Mouse (Mus musculus): ENCODE results near the gene 1700020A23Rik.

Gene 1700020A23Rik

DNA sequence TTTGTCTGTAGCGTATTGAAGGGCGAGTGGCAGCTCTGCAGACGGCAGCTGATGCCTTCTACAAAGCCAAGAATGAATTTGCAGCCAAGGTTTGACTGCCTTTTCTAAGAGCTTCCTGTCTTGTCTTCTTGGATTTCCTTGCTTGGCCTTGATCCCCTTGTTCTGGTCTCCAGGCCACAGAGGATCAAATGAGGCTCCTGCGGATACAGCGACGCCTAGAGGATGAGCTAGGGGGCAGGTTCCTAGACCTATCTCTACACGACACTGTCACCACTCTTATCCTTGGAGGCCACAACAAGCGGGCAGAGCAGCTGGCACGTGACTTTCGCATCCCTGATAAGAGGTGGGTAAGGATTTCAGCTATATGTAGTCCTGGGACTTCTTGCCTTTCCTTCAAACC, 37.1 kb downstream of the 1700020A23Rik start:
- in situ Hi-C loops (cut with MboI; ENCODE audit: low pct_unique_long_range_greater_than_20kb in 1 of 2, low sequenced_read_pairs in 2 of 2, unreplicated experiment in 1 of 2): no loop called here

DNA sequence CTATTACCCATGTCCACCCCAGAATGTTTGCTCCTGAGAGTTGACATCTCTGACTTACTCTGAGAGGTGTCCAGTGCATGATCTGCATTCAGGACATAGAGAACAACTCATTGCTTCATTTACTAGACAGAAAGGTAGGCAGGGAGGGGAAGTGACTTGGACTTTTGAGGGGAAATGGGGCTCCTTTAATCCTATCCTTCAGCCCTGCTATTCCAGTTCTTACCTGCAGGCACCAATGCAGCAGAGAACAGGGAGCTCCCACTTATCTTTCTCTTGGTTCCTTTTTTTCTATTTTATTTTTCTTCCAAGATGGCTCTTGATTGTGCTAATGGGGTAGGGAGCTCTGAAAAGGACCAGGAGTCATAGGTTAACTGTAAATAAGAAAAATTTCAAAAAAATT, 43.4 kb downstream of the 1700020A23Rik start:
- in situ Hi-C loops (cut with MboI; ENCODE audit: low pct_unique_long_range_greater_than_20kb in 1 of 2, low sequenced_read_pairs in 2 of 2, unreplicated experiment in 1 of 2): no loop called here

DNA sequence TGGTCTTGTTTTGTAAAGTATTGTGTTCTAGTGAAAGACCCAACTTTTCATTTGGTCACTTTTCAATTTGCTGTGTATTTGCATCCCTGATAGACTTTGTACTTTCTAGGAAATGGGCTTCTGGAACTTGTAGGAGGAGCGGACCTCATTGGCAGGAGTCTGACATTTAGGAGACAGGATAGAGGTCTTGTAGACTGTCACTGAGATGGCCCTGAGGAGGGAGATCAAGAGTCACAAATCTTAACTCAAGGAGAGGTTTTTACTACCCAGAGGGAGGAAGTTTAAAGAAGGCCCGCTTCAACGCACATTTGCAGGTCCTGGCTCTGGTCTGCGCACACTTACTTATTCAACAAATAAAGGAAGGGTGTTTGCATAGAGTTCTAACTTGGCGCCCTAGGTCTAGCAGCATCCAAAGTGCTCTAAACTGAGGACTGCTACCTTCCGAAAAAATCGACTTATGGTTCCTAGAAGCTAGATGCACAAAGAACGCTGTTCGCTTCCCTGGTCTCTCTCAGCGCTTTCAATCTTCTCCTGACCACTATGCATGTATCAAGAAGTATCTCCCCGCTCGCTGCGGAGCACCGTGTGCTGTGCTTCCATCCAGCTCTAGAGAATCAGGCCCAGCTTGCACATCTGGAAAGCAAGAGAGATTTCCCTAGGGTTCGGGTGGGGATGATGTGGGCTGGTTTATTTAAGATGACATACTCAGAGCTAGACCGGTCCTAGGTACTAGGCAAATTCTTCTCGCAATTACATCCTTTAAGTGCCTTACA, 44.1 kb downstream of the 1700020A23Rik start:
- in situ Hi-C loops (cut with MboI; ENCODE audit: low pct_unique_long_range_greater_than_20kb in 1 of 2, low sequenced_read_pairs in 2 of 2, unreplicated experiment in 1 of 2): no loop called here

DNA sequence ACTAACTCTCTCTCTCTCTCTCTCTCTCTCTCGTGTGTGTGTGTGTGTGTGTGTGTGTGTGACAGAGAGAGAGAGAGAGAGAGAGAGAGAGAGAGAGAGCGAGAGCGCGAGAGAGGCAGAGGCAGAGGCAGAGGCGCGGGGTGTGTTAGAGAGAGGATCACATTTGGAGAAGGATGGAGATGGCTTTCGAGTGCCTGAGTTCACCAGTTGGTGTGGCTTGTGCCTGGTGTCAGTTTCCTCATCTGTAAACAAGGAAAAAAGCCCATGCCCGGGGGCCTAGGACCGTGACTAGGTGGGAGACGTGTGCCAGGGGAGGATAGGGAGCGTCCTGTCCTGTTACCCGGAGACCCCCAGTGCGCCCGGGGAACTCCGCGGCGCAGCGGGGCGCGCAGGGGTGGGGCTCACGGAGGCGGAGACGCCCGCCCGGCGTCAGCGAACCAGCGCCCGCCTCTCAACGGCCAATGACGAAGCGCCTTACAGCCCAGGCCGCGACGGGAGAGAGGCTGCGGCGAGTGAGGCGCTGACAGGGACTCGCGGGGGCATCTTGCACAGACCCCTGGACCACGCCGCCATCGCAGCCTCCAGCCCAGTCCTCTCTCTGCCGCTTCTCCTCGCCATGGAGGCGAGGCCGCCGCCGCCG, 44.9 kb downstream of the 1700020A23Rik start, which contains the start of gene Ptpra:
TSS of gene Ptpra (plus strand) at position 485 of the 640 bp plus-strand sequence.
- in situ Hi-C loops (cut with MboI; ENCODE audit: low pct_unique_long_range_greater_than_20kb in 1 of 2, low sequenced_read_pairs in 2 of 2, unreplicated experiment in 1 of 2): no loop called here

DNA sequence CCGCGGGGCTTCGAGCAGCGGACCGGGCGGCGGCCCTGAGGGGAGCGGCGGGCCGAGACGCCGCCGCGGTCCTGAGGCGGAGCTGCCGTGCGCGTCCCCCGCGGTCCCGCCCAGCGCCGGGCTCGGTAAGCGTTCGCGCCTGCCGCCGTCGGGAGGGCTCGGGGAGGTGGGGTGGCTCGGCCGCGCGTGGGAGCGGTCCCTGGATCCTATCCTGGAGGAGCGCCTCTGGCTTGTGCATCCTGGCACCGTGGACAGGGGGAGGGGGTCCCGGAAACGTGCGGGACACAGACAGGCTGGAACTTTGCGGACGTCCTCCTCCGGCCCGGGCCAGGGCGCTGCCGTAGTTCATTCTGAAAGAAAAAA, 45.4 kb downstream of the 1700020A23Rik start:
- in situ Hi-C loops (cut with MboI; ENCODE audit: low pct_unique_long_range_greater_than_20kb in 1 of 2, low sequenced_read_pairs in 2 of 2, unreplicated experiment in 1 of 2): no loop called here

DNA sequence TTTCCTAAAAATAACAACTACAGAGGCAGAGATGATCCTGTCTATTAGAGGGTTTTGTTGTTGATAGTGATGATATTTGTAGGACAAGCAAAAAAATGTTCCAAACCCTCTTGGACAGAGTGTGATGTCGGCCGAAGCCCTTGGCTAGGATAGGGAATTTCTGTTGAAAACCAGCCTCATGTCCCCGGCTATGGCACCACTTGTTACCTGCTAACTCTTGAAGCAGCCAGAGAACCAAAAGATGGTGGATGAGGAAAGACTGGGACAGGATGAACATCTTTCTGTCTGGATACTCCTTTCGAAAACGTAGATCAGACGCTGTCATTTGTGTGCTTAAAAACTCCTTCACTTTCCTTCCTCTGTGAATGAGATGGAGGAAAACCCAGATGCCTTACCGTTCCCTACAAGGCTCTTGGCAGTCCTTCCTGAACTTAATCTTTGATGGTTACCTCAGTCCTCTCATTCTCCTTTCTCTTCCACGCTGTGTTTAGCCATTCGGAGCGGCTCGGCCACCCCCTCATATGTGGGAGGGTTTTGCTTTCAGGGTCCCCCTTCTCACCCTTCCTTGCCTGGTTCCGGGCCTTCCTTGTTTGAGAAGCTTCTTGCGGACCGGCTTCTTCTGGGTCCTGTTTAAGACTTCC, 46.1 kb downstream of the 1700020A23Rik start:
- in situ Hi-C loops (cut with MboI; ENCODE audit: low pct_unique_long_range_greater_than_20kb in 1 of 2, low sequenced_read_pairs in 2 of 2, unreplicated experiment in 1 of 2): no loop called here

DNA sequence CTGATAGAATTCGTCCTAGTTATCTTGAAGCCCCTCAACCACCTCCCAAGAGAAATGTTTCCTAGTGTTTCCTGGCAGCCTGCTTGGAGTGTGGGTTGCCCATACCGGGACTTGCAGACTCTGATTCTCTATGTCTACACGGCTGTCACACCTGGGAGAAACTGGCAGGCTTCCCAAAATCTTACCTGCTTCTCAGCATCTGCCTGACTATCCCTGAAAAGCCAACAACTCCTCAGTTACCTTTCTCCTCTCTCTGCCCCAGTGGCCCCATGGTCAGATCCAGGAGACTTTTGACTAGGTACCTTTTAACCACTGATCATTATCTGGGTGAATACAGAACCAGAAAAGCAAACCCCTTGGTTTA, 46.6 kb downstream of the 1700020A23Rik start:
- in situ Hi-C loops (cut with MboI; ENCODE audit: low pct_unique_long_range_greater_than_20kb in 1 of 2, low sequenced_read_pairs in 2 of 2, unreplicated experiment in 1 of 2): no loop called here

DNA sequence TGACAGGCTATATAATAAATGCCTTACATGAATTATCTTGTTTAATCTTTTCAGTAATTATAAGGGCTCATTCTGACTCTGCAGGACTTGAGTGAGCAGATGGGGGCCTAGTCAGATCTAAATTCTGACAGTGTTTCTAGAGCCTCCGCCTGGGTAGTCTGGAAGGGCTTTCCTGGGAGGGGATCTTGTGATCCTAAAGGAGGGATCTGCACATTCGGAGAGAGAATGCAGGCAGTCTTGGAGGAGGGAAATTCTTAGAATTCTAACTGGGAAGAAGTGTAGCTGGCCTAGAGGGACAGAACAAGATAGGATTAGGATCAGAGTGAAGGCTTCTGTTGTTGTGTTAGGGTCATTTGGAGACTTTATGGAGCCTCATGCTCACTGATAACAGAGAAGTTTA, 47.2 kb downstream of the 1700020A23Rik start:
- in situ Hi-C loops (cut with MboI; ENCODE audit: low pct_unique_long_range_greater_than_20kb in 1 of 2, low sequenced_read_pairs in 2 of 2, unreplicated experiment in 1 of 2): no loop called here

DNA sequence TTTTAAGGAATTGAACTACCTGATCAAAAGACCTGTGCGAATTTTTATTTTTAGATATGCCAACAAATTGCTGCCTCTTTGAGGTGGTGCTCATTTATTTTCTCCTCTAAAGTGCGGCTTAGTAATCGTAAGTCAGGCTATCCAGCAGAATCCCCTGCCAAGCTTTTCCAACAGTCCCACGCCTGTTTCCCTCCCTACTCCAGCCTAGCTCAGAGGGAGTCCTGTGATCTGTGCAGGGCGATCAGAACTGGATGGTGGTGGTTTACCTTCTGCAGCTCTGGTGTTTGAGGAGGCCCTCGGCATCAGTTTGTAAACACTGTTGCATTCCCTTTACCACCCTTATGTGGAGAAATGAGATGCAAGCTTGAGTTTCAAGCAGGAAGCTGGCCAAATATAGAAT, 48.4 kb downstream of the 1700020A23Rik start:
- in situ Hi-C loops (cut with MboI; ENCODE audit: low pct_unique_long_range_greater_than_20kb in 1 of 2, low sequenced_read_pairs in 2 of 2, unreplicated experiment in 1 of 2): no loop called here

DNA sequence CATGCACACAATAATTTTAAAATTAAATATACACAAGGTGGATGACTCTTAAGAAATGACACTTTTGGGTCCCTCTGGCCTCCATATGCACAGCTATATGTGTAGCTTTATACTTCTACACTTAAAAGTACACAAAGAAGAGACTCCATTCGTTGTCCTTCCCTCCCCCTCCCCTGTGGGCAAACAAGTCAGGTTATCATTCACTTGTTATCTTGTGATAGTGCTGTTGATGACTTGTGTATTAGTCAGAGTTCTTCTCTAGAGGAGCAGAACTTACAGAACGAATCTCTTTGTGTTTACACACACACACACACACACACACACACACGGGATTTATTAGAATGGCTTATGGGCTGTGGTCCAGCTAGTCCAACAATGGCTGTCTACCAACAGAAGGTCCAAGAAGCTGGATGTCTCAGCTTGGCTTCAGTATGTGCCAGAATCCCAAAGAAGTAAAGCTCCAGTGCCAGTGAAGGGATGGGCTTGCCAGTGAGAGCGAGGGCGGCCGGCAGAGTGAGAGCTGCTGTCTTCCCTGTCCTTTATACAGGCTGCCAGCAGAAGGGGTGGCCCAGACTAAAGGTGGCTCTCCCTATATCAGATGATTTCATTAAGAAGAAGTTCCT, 49.8 kb downstream of the 1700020A23Rik start:
- in situ Hi-C loops (cut with MboI; ENCODE audit: low pct_unique_long_range_greater_than_20kb in 1 of 2, low sequenced_read_pairs in 2 of 2, unreplicated experiment in 1 of 2): no loop called here
